Mouse (Mus musculus): ENCODE measurements at regions not wholly inside any gene's neighbourhood (a gene's known extent, or its start where the extent isn't known, plus 50 kb on each side); places are given as distances from the start of the nearest gene placed in this dataset.

DNA sequence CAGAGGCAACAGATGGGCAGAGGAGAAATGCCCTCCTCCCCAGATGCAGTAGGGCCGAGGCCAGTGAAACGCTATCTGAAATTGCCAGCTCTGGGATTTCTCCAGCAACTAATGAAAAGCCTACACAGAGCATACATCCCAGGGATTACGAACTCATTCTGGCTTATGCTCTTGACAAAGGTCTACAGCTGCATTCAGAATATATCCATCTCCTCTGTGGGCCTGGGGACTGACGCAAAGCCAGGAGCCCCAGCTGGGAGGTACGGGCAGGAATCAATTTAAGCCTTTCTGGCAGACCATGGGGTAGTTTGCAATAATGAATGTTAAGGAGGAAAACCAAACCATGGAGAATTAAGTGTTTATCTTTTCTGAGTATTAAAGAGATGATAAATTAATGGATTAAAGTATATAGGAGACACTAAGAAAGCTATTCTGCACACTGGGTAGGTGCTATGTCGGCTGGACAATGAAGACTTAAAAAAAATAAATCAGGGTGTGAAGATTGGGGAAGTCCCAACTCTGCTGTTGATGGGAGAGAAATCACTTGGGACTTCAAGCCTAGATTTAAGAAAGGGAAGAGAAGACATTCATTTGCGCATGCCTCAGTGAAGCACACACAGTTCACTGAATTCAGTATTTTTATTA, 120.5 kb downstream of the Tas2r134 start:
- 81% methylated on average over 7 of the region's 7 CpGs for WGBS
- peaks cover under 1% of the 10 kb centered on the region; the same call in 1 of the 2 replicates for H3K4me1 ChIP-seq (ENCODE audit: control insufficient read depth, insufficient read depth, low read length)
- H3K4me3 ChIP-seq (ENCODE audit: insufficient read depth, low read depth, low read length), result no peak overlapping the region
- H3K27ac ChIP-seq (ENCODE audit: insufficient read depth, low read depth, low read length), result no peak overlapping the region
- TF ChIP-seq POLR2A (IDR thresholded peaks at IDR 0.05; ENCODE audit: insufficient read depth, low read depth, low read length) (no peak), CTCF (IDR thresholded peaks at IDR 0.05; ENCODE audit: insufficient read depth, low read depth, low read length) (no peak)

DNA sequence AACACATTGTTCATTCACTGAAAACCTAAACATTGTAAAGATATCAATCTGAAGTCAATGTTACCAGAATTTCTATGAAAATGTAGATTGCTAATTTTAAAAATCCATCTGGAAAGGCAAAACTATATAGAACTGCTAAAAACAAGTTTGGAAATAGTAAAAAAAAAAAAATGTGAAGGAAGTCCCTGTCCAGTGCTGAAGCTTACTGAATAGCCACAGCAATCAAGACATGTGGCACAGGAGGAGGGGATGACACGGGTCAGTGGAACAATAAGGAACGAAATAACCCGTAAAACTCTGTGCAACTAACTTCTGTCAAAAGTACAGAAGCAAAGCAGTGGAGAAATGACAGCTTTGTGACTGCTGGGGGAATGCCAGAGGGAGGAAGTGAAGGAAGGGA, 121.9 kb downstream of the Tas2r134 start:
- Histone ChIP-seq H3K4me3 (ENCODE audit: insufficient read depth, low read depth, low read length) (no peak overlapping the region), H3K27ac (ENCODE audit: insufficient read depth, low read depth, low read length) (no peak overlapping the region), H3K4me1 (ENCODE audit: control insufficient read depth, insufficient read depth, low read length) (peaks cover 3% of the 10 kb centered on the region)
- no peak for TF ChIP-seq POLR2A (IDR thresholded peaks at IDR 0.05; ENCODE audit: insufficient read depth, low read depth, low read length)
- no peak for TF ChIP-seq CTCF (IDR thresholded peaks at IDR 0.05; ENCODE audit: insufficient read depth, low read depth, low read length)
- 85% methylated on average over 3 of the region's 3 CpGs for WGBS

DNA sequence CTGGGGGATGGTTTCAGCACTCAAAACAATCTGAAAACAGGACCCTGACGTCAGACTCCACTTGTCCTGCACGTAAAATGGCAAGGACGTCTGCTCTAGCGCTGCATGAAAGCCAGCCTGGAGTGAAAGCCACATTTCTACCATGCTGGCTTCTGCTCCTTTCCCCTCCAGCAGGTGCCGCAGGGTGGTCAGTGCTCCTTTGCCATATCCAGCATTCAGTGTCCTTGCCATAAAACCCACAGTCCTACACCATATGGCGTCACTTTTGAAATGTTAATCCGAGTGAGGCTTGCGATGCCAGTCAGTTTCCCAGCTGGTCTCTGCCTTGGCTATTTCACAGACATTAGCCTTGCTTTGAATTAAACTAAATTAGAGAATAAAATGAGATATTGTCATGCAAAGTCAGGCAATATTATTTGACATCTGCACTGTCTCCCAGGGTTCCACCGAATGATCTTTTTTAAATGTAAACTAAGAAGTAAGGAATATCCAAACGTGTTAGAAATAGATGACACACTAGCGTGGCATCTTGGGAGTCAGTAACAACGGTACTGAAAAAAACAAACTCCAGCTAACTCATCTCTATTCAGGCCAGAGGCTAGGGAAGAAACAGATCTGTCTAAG, 125.7 kb downstream of the Tas2r134 start:
- WGBS, result 34% methylated on average over 12 of the region's 12 CpGs

DNA sequence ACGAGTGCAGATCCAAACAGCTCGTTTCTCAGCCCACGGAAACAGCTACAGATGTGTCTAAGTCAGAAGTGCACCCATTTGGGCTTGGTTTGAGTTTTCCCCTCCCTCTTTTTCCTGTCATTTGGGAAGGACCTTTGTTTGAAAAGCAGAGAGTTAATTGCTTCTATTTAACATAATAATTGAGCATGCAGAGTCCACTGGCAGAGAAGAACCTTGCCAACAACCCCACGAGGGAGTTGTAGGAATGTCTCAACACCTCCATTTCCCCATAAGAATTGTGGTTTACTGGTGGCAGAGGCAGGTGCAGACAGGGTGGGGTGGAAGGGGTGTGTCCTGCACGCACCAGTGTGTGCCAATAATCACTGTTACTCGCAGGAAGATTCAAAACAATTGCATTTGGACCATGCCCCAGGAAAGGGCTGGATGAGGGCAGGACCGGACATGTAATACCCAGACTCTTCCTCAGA, 126.3 kb downstream of the Tas2r134 start:
- WGBS, result 30% methylated on average over 7 of the region's 7 CpGs
- peaks cover 3% of the 10 kb centered on the region for H3K4me1 ChIP-seq (ENCODE audit: control insufficient read depth, insufficient read depth, low read length)
- no peak overlapping the region for H3K4me3 ChIP-seq (ENCODE audit: insufficient read depth, low read depth, low read length)
- TF ChIP-seq POLR2A (IDR thresholded peaks at IDR 0.05; ENCODE audit: insufficient read depth, low read depth, low read length) (no peak), CTCF (IDR thresholded peaks at IDR 0.05; ENCODE audit: insufficient read depth, low read depth, low read length) (no peak)
- H3K27ac ChIP-seq (ENCODE audit: insufficient read depth, low read depth, low read length), result no peak overlapping the region

More for the DNA sequence above, 125.7 kb downstream of the Tas2r134 start:
- Histone ChIP-seq H3K4me1 (ENCODE audit: control insufficient read depth, insufficient read depth, low read length) (peaks cover 3% of the 10 kb centered on the region), H3K4me3 (ENCODE audit: insufficient read depth, low read depth, low read length) (no peak overlapping the region), H3K27ac (ENCODE audit: insufficient read depth, low read depth, low read length) (no peak overlapping the region)
- TF ChIP-seq CTCF (IDR thresholded peaks at IDR 0.05; ENCODE audit: insufficient read depth, low read depth, low read length) (no peak), POLR2A (IDR thresholded peaks at IDR 0.05; ENCODE audit: insufficient read depth, low read depth, low read length) (no peak)

DNA sequence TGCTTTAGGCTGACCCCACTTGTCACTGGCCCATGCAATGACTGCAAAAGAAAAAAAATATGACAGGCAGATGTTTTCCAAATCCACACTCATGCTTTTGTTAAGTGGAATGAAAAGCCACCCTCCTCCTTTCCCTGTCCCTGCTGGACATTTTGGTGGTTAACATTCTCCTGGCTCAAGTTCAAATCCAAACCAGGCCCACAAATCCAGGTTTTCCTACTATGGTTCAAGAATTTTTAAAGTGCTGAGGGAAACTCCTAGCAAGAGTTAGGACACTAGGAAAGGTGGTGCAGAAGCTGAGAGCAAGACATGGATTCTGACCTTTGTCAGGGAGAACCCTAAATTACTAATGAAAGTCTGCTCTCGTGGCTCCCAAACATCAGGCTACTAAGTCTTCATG, 130.1 kb downstream of the Tas2r134 start:
- TF ChIP-seq CTCF (IDR thresholded peaks at IDR 0.05; ENCODE audit: insufficient read depth, low read depth, low read length) (no peak), POLR2A (IDR thresholded peaks at IDR 0.05; ENCODE audit: insufficient read depth, low read depth, low read length) (no peak)
- 63% methylated on average over 1 of the region's 1 CpGs for WGBS
- Histone ChIP-seq H3K4me3 (ENCODE audit: insufficient read depth, low read depth, low read length) (no peak overlapping the region), H3K27ac (ENCODE audit: insufficient read depth, low read depth, low read length) (no peak overlapping the region), H3K4me1 (ENCODE audit: control insufficient read depth, insufficient read depth, low read length) (peaks cover 3% of the 10 kb centered on the region)

DNA sequence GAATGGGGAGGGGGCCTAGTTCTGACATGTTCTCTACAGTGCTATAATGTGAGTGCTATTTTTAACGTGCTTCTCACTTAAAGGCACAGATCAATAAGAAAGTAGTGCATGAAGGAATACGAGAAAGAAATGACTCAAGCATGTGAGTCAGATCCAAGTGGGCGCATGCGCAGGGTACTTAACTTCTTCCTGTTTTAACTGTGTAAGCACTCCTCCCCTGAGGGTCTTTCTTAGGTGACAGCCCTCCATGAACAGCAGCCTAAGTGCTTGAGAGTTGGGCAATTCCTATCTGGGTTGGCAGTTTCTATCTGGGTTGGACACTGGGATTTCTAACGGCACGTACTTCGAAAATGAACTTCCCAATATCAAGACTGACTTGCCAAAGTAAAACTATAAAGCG, 130.8 kb downstream of the Tas2r134 start:
- Histone ChIP-seq H3K4me1 (ENCODE audit: control insufficient read depth, insufficient read depth, low read length) (no peaks in the 10 kb centered on the region), H3K4me3 (ENCODE audit: insufficient read depth, low read depth, low read length) (no peak overlapping the region), H3K27ac (ENCODE audit: insufficient read depth, low read depth, low read length) (no peak overlapping the region)
- TF ChIP-seq POLR2A (IDR thresholded peaks at IDR 0.05; ENCODE audit: insufficient read depth, low read depth, low read length), result no peak
- no peak for TF ChIP-seq CTCF (IDR thresholded peaks at IDR 0.05; ENCODE audit: insufficient read depth, low read depth, low read length)
- 65% methylated on average over 8 of the region's 8 CpGs for WGBS

DNA sequence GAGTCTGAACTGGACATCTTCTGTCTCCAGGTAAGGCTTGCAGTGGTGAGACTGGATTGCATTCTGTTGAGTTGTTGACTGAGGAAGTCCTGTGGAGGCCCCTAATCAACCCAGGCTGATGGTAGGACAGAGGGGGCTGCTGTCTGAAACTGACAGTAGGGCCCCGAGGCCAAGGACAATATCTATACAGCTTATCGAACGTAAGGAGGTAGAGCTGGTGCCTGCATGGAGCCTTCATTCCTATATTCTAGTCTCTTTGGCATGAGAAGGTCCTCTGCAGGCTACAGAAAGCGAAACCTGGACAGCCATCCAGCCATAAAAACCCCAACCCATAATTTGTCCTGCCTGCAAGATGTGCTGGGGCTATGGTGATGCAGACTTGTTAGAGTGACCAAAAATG, 135.6 kb downstream of the Tas2r134 start:
- Histone ChIP-seq H3K4me1 (ENCODE audit: control insufficient read depth, insufficient read depth, low read length) (peaks cover 2% of the 10 kb centered on the region; the same call in 1 of the 2 replicates), H3K4me3 (ENCODE audit: insufficient read depth, low read depth, low read length) (no peak overlapping the region), H3K27ac (ENCODE audit: insufficient read depth, low read depth, low read length) (no peak overlapping the region)
- WGBS, result 95% methylated on average over 4 of the region's 4 CpGs
- TF ChIP-seq POLR2A (IDR thresholded peaks at IDR 0.05; ENCODE audit: insufficient read depth, low read depth, low read length) (no peak), CTCF (IDR thresholded peaks at IDR 0.05; ENCODE audit: insufficient read depth, low read depth, low read length) (no peak)

DNA sequence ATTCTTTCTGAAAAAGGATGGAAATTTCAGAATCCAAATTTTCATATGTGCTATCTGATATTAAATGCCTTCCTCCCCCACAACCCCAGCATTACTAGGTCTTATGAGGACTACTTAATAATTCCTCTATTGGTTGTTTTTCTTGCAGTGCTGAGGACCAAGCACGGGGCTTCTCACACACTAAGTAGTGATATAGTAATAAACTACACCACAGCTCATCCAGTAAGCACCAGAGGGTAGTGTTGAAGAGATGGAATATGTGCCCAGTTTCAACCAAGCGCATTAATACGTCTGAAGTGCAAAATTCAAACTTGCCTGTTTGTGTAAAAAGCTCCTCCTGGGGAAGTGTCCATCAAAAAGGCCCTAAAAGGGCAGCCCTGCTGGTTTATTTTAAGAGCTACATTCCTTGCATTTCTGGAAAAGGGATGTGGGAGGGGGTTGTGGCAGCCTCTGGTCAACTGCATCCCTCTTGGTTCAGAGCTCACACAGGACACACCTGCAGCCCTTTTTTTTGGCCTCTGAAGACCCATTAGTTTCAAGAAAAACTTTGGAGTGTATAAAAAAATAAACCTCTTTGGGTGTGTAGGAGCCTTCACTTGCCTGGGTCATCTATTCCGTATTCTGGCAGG, 140.3 kb downstream of the Tas2r134 start:
- Histone ChIP-seq H3K4me3 (ENCODE audit: insufficient read depth, low read depth, low read length) (no peak overlapping the region), H3K4me1 (ENCODE audit: control insufficient read depth, insufficient read depth, low read length) (peaks cover 5% of the 10 kb centered on the region; the same call in 1 of the 2 replicates), H3K27ac (ENCODE audit: insufficient read depth, low read depth, low read length) (no peak overlapping the region)
- WGBS, result 78% methylated on average over 4 of the region's 4 CpGs
- TF ChIP-seq POLR2A (IDR thresholded peaks at IDR 0.05; ENCODE audit: insufficient read depth, low read depth, low read length) (no peak), CTCF (IDR thresholded peaks at IDR 0.05; ENCODE audit: insufficient read depth, low read depth, low read length) (no peak)

All from olfactory bulb, adult 2 months (tissue).